Mouse (Mus musculus): ENCODE results near the gene Tmem267.
"Not testable (repeated sequence)": the region's sequence is repeated elsewhere in the genome, so short reads cannot be mapped to it uniquely, and the experiment has no call there.

The Tmem267 gene

GRCm38 (mm10) chr13:119487880-119488580 is at the start of gene Tmem267, which contains the start of gene 3110070M22Rik:
TSS of gene Tmem267 (plus strand) at chr13:119488039.
TSS of gene 3110070M22Rik (minus strand) at chr13:119488383.
- DNase-seq, result peak; percentile 91 to 95

GRCm38 (mm10) chr13:119442244-119442643 is 45.6 kb upstream of the Tmem267 start:
- DNase-seq, result no peak

GRCm38 (mm10) chr13:119453563-119453962 is 34.3 kb upstream of the Tmem267 start:
- DNase-seq, result no peak

GRCm38 (mm10) chr13:119455082-119455481 is 32.8 kb upstream of the Tmem267 start:
- DNase-seq, result no peak

- no peak for DNase-seq
These were observed 31.5 kb upstream of the Tmem267 start for GRCm38 (mm10) chr13:119456342-119456741.

- peak; percentile 11 to 12 for DNase-seq
These were observed 25.8 kb upstream of the Tmem267 start for GRCm38 (mm10) chr13:119461900-119462595.

- DNase-seq, result peak; percentile 83 to 92
These were observed 25.0 kb upstream of the Tmem267 start, which contains the start of gene 4833420G17Rik for GRCm38 (mm10) chr13:119462596-119463560. TSS of gene 4833420G17Rik (plus strand) at chr13:119462768.

- no peak for DNase-seq
These were observed 11.2 kb upstream of the Tmem267 start for GRCm38 (mm10) chr13:119476631-119477030.

GRCm38 (mm10) chr13:119477789-119478188 is 10.1 kb upstream of the Tmem267 start:
- no peak for DNase-seq

- DNase-seq, result peak in 1 of 2 experiments; percentile 8
These were observed 485 bp upstream of the Tmem267 start for GRCm38 (mm10) chr13:119487354-119487753.

GRCm38 (mm10) chr13:119492083-119492482 is 4.2 kb downstream of the Tmem267 start:
- DNase-seq, result not testable (repeated sequence)

GRCm38 (mm10) chr13:119494938-119495337 is 7.1 kb downstream of the Tmem267 start:
- DNase-seq, result not testable (repeated sequence)

- DNase-seq, result peak in 1 of 2 experiments; percentile 33
These were observed 108.7 kb downstream of the Tmem267 start for GRCm38 (mm10) chr13:119596321-119597211.

GRCm38 (mm10) chr13:119598466-119598865 is 110.6 kb downstream of the Tmem267 start:
- not testable (repeated sequence) for DNase-seq

- peak; percentile 16 to 22 for DNase-seq
These were observed 111.2 kb downstream of the Tmem267 start for GRCm38 (mm10) chr13:119599066-119599465.

GRCm38 (mm10) chr13:119599498-119599897 is 111.7 kb downstream of the Tmem267 start:
- not testable (repeated sequence) for DNase-seq

- DNase-seq, result peak in 1 of 2 experiments; percentile 26
These were observed 112.3 kb downstream of the Tmem267 start for GRCm38 (mm10) chr13:119600166-119600565.

- peak; percentile 39 to 78 for DNase-seq
These were observed 115.0 kb downstream of the Tmem267 start for GRCm38 (mm10) chr13:119602688-119603331.

- DNase-seq, result not testable (repeated sequence)
These were observed 116.1 kb downstream of the Tmem267 start for GRCm38 (mm10) chr13:119603890-119604289.

GRCm38 (mm10) chr13:119604322-119604721 is 116.5 kb downstream of the Tmem267 start:
- DNase-seq, result not testable (repeated sequence)

- DNase-seq, result no peak
These were observed 131.0 kb downstream of the Tmem267 start for GRCm38 (mm10) chr13:119618841-119619240.
